Mouse (Mus musculus): ENCODE measurements around the gene Gm20547. TPM values are rescaled to one million over a fixed set of nuclear protein-coding genes. Genes with fewer than 3 reads are reported as not detected.

The Gm20547 gene
- total and polyA plus RNA-seq, 3 experiments = 0.03 TPM; not detected in 2

- no peaks in the 10 kb centered on the region for H3K27me3 ChIP-seq (ENCODE audit: control insufficient read depth in 1 of 2, insufficient read depth in 2 of 2, low read length in 2 of 2)
- no peak overlapping the region for H3K4me3 ChIP-seq (ENCODE audit: control insufficient read depth in 1 of 2, insufficient read depth in 1 of 2, low read depth in 2 of 2, low read length in 2 of 2)
- no peaks in the 10 kb centered on the region for H3K79me2 ChIP-seq (ENCODE audit: control insufficient read depth, insufficient read depth, low read length, poor library complexity)
- H3K4me1 ChIP-seq (ENCODE audit: control insufficient read depth in 1 of 2, insufficient read depth in 2 of 2, low read length in 2 of 2) = no peaks in the 10 kb centered on the region
- no peak overlapping the region for H3K27ac ChIP-seq (ENCODE audit: control insufficient read depth, low read depth, low read length)
- H3K9me3 ChIP-seq (replicated peaks; ENCODE audit: insufficient read depth, low read length) = no peaks in the 10 kb centered on the region
- TF ChIP-seq SIN3A (IDR thresholded peaks at IDR 0.05; ENCODE audit: low read length) = no peak
- TF ChIP-seq HCFC1 (IDR thresholded peaks at IDR 0.05; ENCODE audit: low read depth, low read length) = no peak
- no peak for TF ChIP-seq USF1 (IDR thresholded peaks at IDR 0.05; ENCODE audit: low read depth, low read length)
- no peak for TF ChIP-seq TBP (IDR thresholded peaks at IDR 0.05; ENCODE audit: low read depth, low read length)
- TF ChIP-seq MYB (IDR thresholded peaks at IDR 0.05; ENCODE audit: low read depth, low read length) = no peak
- no peak for TF ChIP-seq JUND (IDR thresholded peaks at IDR 0.05; ENCODE audit: low read depth, low read length)
- no peak for TF ChIP-seq ZNF384 (IDR thresholded peaks at IDR 0.05; ENCODE audit: low read depth, low read length)
- no peak for TF ChIP-seq UBTF (IDR thresholded peaks at IDR 0.05; ENCODE audit: borderline replicate concordance, insufficient read depth, low read depth, low read length)
- no peak for TF ChIP-seq ETS1 (IDR thresholded peaks at IDR 0.05; ENCODE audit: low read depth, low read length)
- TF ChIP-seq POLR2AphosphoS2 (IDR thresholded peaks at IDR 0.05; ENCODE audit: low read length) = no peak
- no peak for TF ChIP-seq E2F4 (IDR thresholded peaks at IDR 0.05; ENCODE audit: borderline replicate concordance, low read depth, low read length)
- TF ChIP-seq BHLHE40 (IDR thresholded peaks at IDR 0.05; ENCODE audit: borderline replicate concordance, low read depth, low read length) = no peak
- TF ChIP-seq SMC3 (IDR thresholded peaks at IDR 0.05; ENCODE audit: low read depth, low read length) = no peak
- no peak for TF ChIP-seq ZC3H11A (IDR thresholded peaks at IDR 0.05; ENCODE audit: low read depth, low read length)
- TF ChIP-seq TCF12 (IDR thresholded peaks at IDR 0.05; ENCODE audit: low read depth, low read length) = no peak
- H3K9ac ChIP-seq (ENCODE audit: control insufficient read depth, low read depth, low read length, poor library complexity, severe bottlenecking) = no peak overlapping the region
- no peak for DNase-seq (ENCODE audit: low read depth, low spot score)
- H3K36me3 ChIP-seq (ENCODE audit: control insufficient read depth in 1 of 2, insufficient read depth in 2 of 2, low read length in 2 of 2) = no peaks in the 10 kb centered on the region
Measured at GRCm38 (mm10) chr17:34807176-34807575, 74.7 kb downstream of the Gm20547 start.

Other genes with a start within 250 kb of the Gm20547 start
Only the 30 nearest of the 37 such genes appear.
- 0.16 and 0.27 TPM in 2 replicates for gene Tnxb, start 211.5 kb downstream of the Gm20547 start, total RNA-seq (2012; rRNA removed)
- under 1 TPM in 1 of 2 experiments, not detected in 1; 0.28 TPM for gene Tnxb, start 211.5 kb downstream of the Gm20547 start, polyA plus RNA-seq (2012; ENCODE audit: insufficient read depth in 1 of 2, insufficient read length in 2 of 2, low read depth in 1 of 2, low replicate concordance in 2 of 2, missing spikeins in 1 of 2)
- gene C4b, start 138.2 kb downstream of the Gm20547 start, total RNA-seq (2012; rRNA removed) = 0.08 TPM in 1 of 2 replicates, not detected in the other
- gene C4b, start 138.2 kb downstream of the Gm20547 start, polyA plus RNA-seq (2012; ENCODE audit: insufficient read depth in 1 of 2, insufficient read length in 2 of 2, low read depth in 1 of 2, low replicate concordance in 2 of 2, missing spikeins in 1 of 2) = under 1 TPM in 1 of 2 experiments, not detected in 1; 0.24 TPM
- not detected in 2 replicates for gene Cyp21a1, start 77.5 kb downstream of the Gm20547 start, total RNA-seq (2012; rRNA removed)
- not detected for gene Cyp21a1, start 77.5 kb downstream of the Gm20547 start, polyA plus RNA-seq (2012; ENCODE audit: insufficient read depth in 1 of 2, insufficient read length in 2 of 2, low read depth in 1 of 2, low replicate concordance in 2 of 2, missing spikeins in 1 of 2)
- 33.6 and 43.3 TPM in 2 replicates for gene Stk19, start 45.1 kb downstream of the Gm20547 start, total RNA-seq (2012; rRNA removed)
- 10 to 100 TPM in 1 of 2 experiments, not detected in 1; 56.5 TPM for gene Stk19, start 45.1 kb downstream of the Gm20547 start, polyA plus RNA-seq (2012; ENCODE audit: insufficient read depth in 1 of 2, insufficient read length in 2 of 2, low read depth in 1 of 2, low replicate concordance in 2 of 2, missing spikeins in 1 of 2)
- 15.2 and 18.0 TPM in 2 replicates for gene Dxo, start 45.0 kb downstream of the Gm20547 start, total RNA-seq (2012; rRNA removed)
- gene Dxo, start 45.0 kb downstream of the Gm20547 start, polyA plus RNA-seq (2012; ENCODE audit: insufficient read depth in 1 of 2, insufficient read length in 2 of 2, low read depth in 1 of 2, low replicate concordance in 2 of 2, missing spikeins in 1 of 2) = 10 to 100 TPM in 1 of 2 experiments, not detected in 1; 39.7 TPM
- gene Skiv2l, start 31.8 kb downstream of the Gm20547 start, total RNA-seq (2012; rRNA removed) = 29.6 and 34.9 TPM in 2 replicates
- 10 to 100 TPM in 1 of 2 experiments, not detected in 1; 47.0 TPM for gene Skiv2l, start 31.8 kb downstream of the Gm20547 start, polyA plus RNA-seq (2012; ENCODE audit: insufficient read depth in 1 of 2, insufficient read length in 2 of 2, low read depth in 1 of 2, low replicate concordance in 2 of 2, missing spikeins in 1 of 2)
- 58.8 and 67.6 TPM in 2 replicates for gene Nelfe, start 31.7 kb downstream of the Gm20547 start, total RNA-seq (2012; rRNA removed)
- gene Nelfe, start 31.7 kb downstream of the Gm20547 start, polyA plus RNA-seq (2012; ENCODE audit: insufficient read depth in 1 of 2, insufficient read length in 2 of 2, low read depth in 1 of 2, low replicate concordance in 2 of 2, missing spikeins in 1 of 2) = 100 to 1,000 TPM in 1 of 2 experiments, not detected in 1; 192 TPM
- 0.19 and 0.20 TPM in 2 replicates for gene Cfb, start 19.5 kb downstream of the Gm20547 start, total RNA-seq (2012; rRNA removed)
- gene Cfb, start 19.5 kb downstream of the Gm20547 start, polyA plus RNA-seq (2012; ENCODE audit: insufficient read depth in 1 of 2, insufficient read length in 2 of 2, low read depth in 1 of 2, low replicate concordance in 2 of 2, missing spikeins in 1 of 2) = 1 to 10 TPM in 1 of 2 experiments, not detected in 1; 3.1 TPM
- 6.6 and 7.6 TPM in 2 replicates for gene Zbtb12, start 2.6 kb downstream of the Gm20547 start, total RNA-seq (2012; rRNA removed)
- 10 to 100 TPM in 1 of 2 experiments, not detected in 1; 24.3 TPM for gene Zbtb12, start 2.6 kb downstream of the Gm20547 start, polyA plus RNA-seq (2012; ENCODE audit: insufficient read depth in 1 of 2, insufficient read length in 2 of 2, low read depth in 1 of 2, low replicate concordance in 2 of 2, missing spikeins in 1 of 2)
- 1.6 and 2.2 TPM in 2 replicates for gene C2, start 16.2 kb upstream of the Gm20547 start, total RNA-seq (2012; rRNA removed)
- 1 to 10 TPM in 1 of 2 experiments, not detected in 1; 9.4 TPM for gene C2, start 16.2 kb upstream of the Gm20547 start, polyA plus RNA-seq (2012; ENCODE audit: insufficient read depth in 1 of 2, insufficient read length in 2 of 2, low read depth in 1 of 2, low replicate concordance in 2 of 2, missing spikeins in 1 of 2)
- 66.6 and 67.4 TPM in 2 replicates for gene Ehmt2, start 16.4 kb upstream of the Gm20547 start, total RNA-seq (2012; rRNA removed)
- 100 to 1,000 TPM in 1 of 2 experiments, not detected in 1; 113 TPM for gene Ehmt2, start 16.4 kb upstream of the Gm20547 start, polyA plus RNA-seq (2012; ENCODE audit: insufficient read depth in 1 of 2, insufficient read length in 2 of 2, low read depth in 1 of 2, low replicate concordance in 2 of 2, missing spikeins in 1 of 2)
- 0.12 TPM in 1 of 2 replicates, not detected in the other for gene Slc44a4, start 32.4 kb upstream of the Gm20547 start, total RNA-seq (2012; rRNA removed)
- under 1 TPM in 1 of 2 experiments, not detected in 1; 0.06 TPM for gene Slc44a4, start 32.4 kb upstream of the Gm20547 start, polyA plus RNA-seq (2012; ENCODE audit: insufficient read depth in 1 of 2, insufficient read length in 2 of 2, low read depth in 1 of 2, low replicate concordance in 2 of 2, missing spikeins in 1 of 2)
- gene Neu1, start 49.2 kb upstream of the Gm20547 start, total RNA-seq (2012; rRNA removed) = 6.5 and 7.0 TPM in 2 replicates
- gene Neu1, start 49.2 kb upstream of the Gm20547 start, polyA plus RNA-seq (2012; ENCODE audit: insufficient read depth in 1 of 2, insufficient read length in 2 of 2, low read depth in 1 of 2, low replicate concordance in 2 of 2, missing spikeins in 1 of 2) = 1 to 10 TPM in 1 of 2 experiments, not detected in 1; 7.9 TPM
- gene Hspa1b, start 77.2 kb upstream of the Gm20547 start, total RNA-seq (2012; rRNA removed) = 0.04 TPM in 1 of 2 replicates, not detected in the other
- gene Hspa1b, start 77.2 kb upstream of the Gm20547 start, polyA plus RNA-seq (2012; ENCODE audit: insufficient read depth in 1 of 2, insufficient read length in 2 of 2, low read depth in 1 of 2, low replicate concordance in 2 of 2, missing spikeins in 1 of 2) = not detected
- not detected in 2 replicates for gene Gm20481, start 87.9 kb upstream of the Gm20547 start, total RNA-seq (2012; rRNA removed)
- gene Gm20481, start 87.9 kb upstream of the Gm20547 start, polyA plus RNA-seq (2012; ENCODE audit: insufficient read depth in 1 of 2, insufficient read length in 2 of 2, low read depth in 1 of 2, low replicate concordance in 2 of 2, missing spikeins in 1 of 2) = not detected
- 0.07 TPM in 1 of 2 replicates, not detected in the other for gene Hspa1a, start 90.1 kb upstream of the Gm20547 start, total RNA-seq (2012; rRNA removed)
- not detected for gene Hspa1a, start 90.1 kb upstream of the Gm20547 start, polyA plus RNA-seq (2012; ENCODE audit: insufficient read depth in 1 of 2, insufficient read length in 2 of 2, low read depth in 1 of 2, low replicate concordance in 2 of 2, missing spikeins in 1 of 2)
- 0.07 and 0.15 TPM in 2 replicates for gene Hspa1l, start 90.7 kb upstream of the Gm20547 start, total RNA-seq (2012; rRNA removed)
- 1 to 10 TPM in 1 of 2 experiments, not detected in 1; 1.6 TPM for gene Hspa1l, start 90.7 kb upstream of the Gm20547 start, polyA plus RNA-seq (2012; ENCODE audit: insufficient read depth in 1 of 2, insufficient read length in 2 of 2, low read depth in 1 of 2, low replicate concordance in 2 of 2, missing spikeins in 1 of 2)
- gene Lsm2, start 99.8 kb upstream of the Gm20547 start, total RNA-seq (2012; rRNA removed) = 50.6 and 57.9 TPM in 2 replicates
- gene Lsm2, start 99.8 kb upstream of the Gm20547 start, polyA plus RNA-seq (2012; ENCODE audit: insufficient read depth in 1 of 2, insufficient read length in 2 of 2, low read depth in 1 of 2, low replicate concordance in 2 of 2, missing spikeins in 1 of 2) = 100 to 1,000 TPM in 1 of 2 experiments, not detected in 1; 180 TPM
- 149 and 158 TPM in 2 replicates for gene Vars, start 118.9 kb upstream of the Gm20547 start, total RNA-seq (2012; rRNA removed)
- 100 to 1,000 TPM in 1 of 2 experiments, not detected in 1; 251 TPM for gene Vars, start 118.9 kb upstream of the Gm20547 start, polyA plus RNA-seq (2012; ENCODE audit: insufficient read depth in 1 of 2, insufficient read length in 2 of 2, low read depth in 1 of 2, low replicate concordance in 2 of 2, missing spikeins in 1 of 2)
- 9.7 and 10.4 TPM in 2 replicates for gene Vwa7, start 134.5 kb upstream of the Gm20547 start, total RNA-seq (2012; rRNA removed)
- gene Vwa7, start 134.5 kb upstream of the Gm20547 start, polyA plus RNA-seq (2012; ENCODE audit: insufficient read depth in 1 of 2, insufficient read length in 2 of 2, low read depth in 1 of 2, low replicate concordance in 2 of 2, missing spikeins in 1 of 2) = 1 to 10 TPM in 1 of 2 experiments, not detected in 1; 9.8 TPM
- 161 and 164 TPM in 2 replicates for gene Sapcd1, start 146.0 kb upstream of the Gm20547 start, total RNA-seq (2012; rRNA removed)
- 100 to 1,000 TPM in 1 of 2 experiments, not detected in 1; 124 TPM for gene Sapcd1, start 146.0 kb upstream of the Gm20547 start, polyA plus RNA-seq (2012; ENCODE audit: insufficient read depth in 1 of 2, insufficient read length in 2 of 2, low read depth in 1 of 2, low replicate concordance in 2 of 2, missing spikeins in 1 of 2)
- gene Msh5, start 164.7 kb upstream of the Gm20547 start, total RNA-seq (2012; rRNA removed) = 17.9 and 26.3 TPM in 2 replicates
- 10 to 100 TPM in 1 of 2 experiments, not detected in 1; 29.0 TPM for gene Msh5, start 164.7 kb upstream of the Gm20547 start, polyA plus RNA-seq (2012; ENCODE audit: insufficient read depth in 1 of 2, insufficient read length in 2 of 2, low read depth in 1 of 2, low replicate concordance in 2 of 2, missing spikeins in 1 of 2)
- gene Clic1, start 167.9 kb upstream of the Gm20547 start, total RNA-seq (2012; rRNA removed) = 285 and 333 TPM in 2 replicates
- 100 to 1,000 TPM; 309 to 335 TPM for gene Clic1, start 167.9 kb upstream of the Gm20547 start, polyA plus RNA-seq (2012; ENCODE audit: insufficient read depth in 1 of 2, insufficient read length in 2 of 2, low read depth in 1 of 2, low replicate concordance in 2 of 2, missing spikeins in 1 of 2)
- 9.9 and 11.1 TPM in 2 replicates for gene Ddah2, start 177.0 kb upstream of the Gm20547 start, total RNA-seq (2012; rRNA removed)
- 1 to 10 TPM in 1 of 2 experiments, not detected in 1; 8.6 TPM for gene Ddah2, start 177.0 kb upstream of the Gm20547 start, polyA plus RNA-seq (2012; ENCODE audit: insufficient read depth in 1 of 2, insufficient read length in 2 of 2, low read depth in 1 of 2, low replicate concordance in 2 of 2, missing spikeins in 1 of 2)
- gene Ly6g6c, start 183.3 kb upstream of the Gm20547 start, total RNA-seq (2012; rRNA removed) = not detected in 2 replicates
- under 1 TPM in 1 of 2 experiments, not detected in 1; 0.24 TPM for gene Ly6g6c, start 183.3 kb upstream of the Gm20547 start, polyA plus RNA-seq (2012; ENCODE audit: insufficient read depth in 1 of 2, insufficient read length in 2 of 2, low read depth in 1 of 2, low replicate concordance in 2 of 2, missing spikeins in 1 of 2)
- gene Mpig6b, start 184.1 kb upstream of the Gm20547 start, total RNA-seq (2012; rRNA removed) = not detected in 2 replicates
- not detected for gene Mpig6b, start 184.1 kb upstream of the Gm20547 start, polyA plus RNA-seq (2012; ENCODE audit: insufficient read depth in 1 of 2, insufficient read length in 2 of 2, low read depth in 1 of 2, low replicate concordance in 2 of 2, missing spikeins in 1 of 2)
- 0.23 TPM in 1 of 2 replicates, not detected in the other for gene Ly6g6e, start 194.9 kb upstream of the Gm20547 start, total RNA-seq (2012; rRNA removed)
- gene Ly6g6e, start 194.9 kb upstream of the Gm20547 start, polyA plus RNA-seq (2012; ENCODE audit: insufficient read depth in 1 of 2, insufficient read length in 2 of 2, low read depth in 1 of 2, low replicate concordance in 2 of 2, missing spikeins in 1 of 2) = not detected
- 2.1 and 5.5 TPM in 2 replicates for gene Ly6g6d, start 196.0 kb upstream of the Gm20547 start, total RNA-seq (2012; rRNA removed)
- gene Ly6g6d, start 196.0 kb upstream of the Gm20547 start, polyA plus RNA-seq (2012; ENCODE audit: insufficient read depth in 1 of 2, insufficient read length in 2 of 2, low read depth in 1 of 2, low replicate concordance in 2 of 2, missing spikeins in 1 of 2) = 1 to 10 TPM in 1 of 2 experiments, not detected in 1; 4.4 TPM
- 1.4 and 3.0 TPM in 2 replicates for gene Ly6g6f, start 203.6 kb upstream of the Gm20547 start, total RNA-seq (2012; rRNA removed)
- gene Ly6g6f, start 203.6 kb upstream of the Gm20547 start, polyA plus RNA-seq (2012; ENCODE audit: insufficient read depth in 1 of 2, insufficient read length in 2 of 2, low read depth in 1 of 2, low replicate concordance in 2 of 2, missing spikeins in 1 of 2) = under 1 TPM in 1 of 2 experiments, not detected in 1; 0.88 TPM
- gene Abhd16a, start 207.2 kb upstream of the Gm20547 start, total RNA-seq (2012; rRNA removed) = 86.9 and 126 TPM in 2 replicates
- gene Abhd16a, start 207.2 kb upstream of the Gm20547 start, polyA plus RNA-seq (2012; ENCODE audit: insufficient read depth in 1 of 2, insufficient read length in 2 of 2, low read depth in 1 of 2, low replicate concordance in 2 of 2, missing spikeins in 1 of 2) = 10 to 100 TPM in 1 of 2 experiments, not detected in 1; 96.1 TPM

All from MEL (cell line).